Mouse (Mus musculus): ENCODE measurements around the gene Kdm6a. TPM values are rescaled to one million over a fixed set of nuclear protein-coding genes. Genes with fewer than 3 reads are reported as not detected.

Gene Kdm6a
- total RNA-seq, 2 experiments from 2014 or later: 23.7 to 51.5 TPM

DNA sequence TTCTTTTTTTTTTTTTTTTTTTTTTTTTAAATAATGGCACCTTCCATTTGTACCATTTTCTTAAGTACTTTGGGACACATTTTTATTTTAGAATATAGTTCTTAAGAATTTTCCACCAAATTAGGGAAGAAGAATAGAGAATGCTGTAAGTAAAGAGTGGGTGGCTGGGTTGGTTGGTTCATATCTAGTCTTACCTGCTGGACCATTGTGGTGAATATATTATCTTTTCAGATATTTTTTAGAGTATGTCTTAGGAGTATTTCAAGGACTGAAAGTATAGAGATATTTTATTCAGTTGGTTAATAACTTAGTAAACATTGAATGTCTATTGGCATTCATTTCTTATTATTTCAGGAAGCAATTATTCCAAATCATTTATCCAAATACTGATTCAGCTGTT is 117.8 kb downstream of the Kdm6a start:
- intact Hi-C loops (cut with DNase I): loop anchor here (10.0 kb wide), 1 partner anchor 165 kb away; no protein-coding TSS in a partner anchor
- DNase-seq: no peak

Other genes starting within 250 kb of the Kdm6a start
- gene Dusp21, start 16.7 kb upstream of the Kdm6a start, total RNA-seq (2021): not detected

Measured in heart, postnatal 36 days (tissue).